ENCODE assay signal across 15 mouse cellular contexts in the genomic region with DNA sequence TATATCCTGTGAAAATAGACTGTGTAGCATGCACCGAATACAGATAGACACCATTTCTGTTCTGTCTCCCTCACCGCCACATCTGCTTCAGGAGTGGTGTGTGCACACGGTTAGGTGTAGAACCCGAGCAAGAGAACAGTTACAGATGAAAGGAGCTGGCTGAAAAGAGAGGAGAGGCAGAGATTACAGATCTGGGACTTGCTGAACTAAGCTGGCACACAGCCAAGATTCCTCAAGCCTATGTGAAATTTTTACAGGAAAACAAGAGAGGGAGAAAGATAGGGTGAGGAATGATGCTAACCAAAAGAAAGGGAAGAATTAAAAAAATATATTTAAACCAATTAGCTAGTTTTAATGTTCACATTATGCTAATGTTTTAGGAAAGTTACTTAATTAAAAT. TPM values are rescaled to one million over a fixed set of nuclear protein-coding genes. Genes with fewer than 3 reads are reported as not detected.
A peak's percentile ranks its signal among the peaks of the same experiment; 100 is the strongest.
DNase-seq lines count a peak whose midpoint lies in the region; ATAC-seq and TF ChIP-seq lines count a peak whose summit lies in the region.
"Had no signal": no experiment of that assay in that cellular context is flagged by ENCODE, and none has a peak within 500 bp of the region (broad histone marks: within the 10 kb centered on the region; RNA-seq: fewer than 3 reads in every experiment).

No protein-coding gene starts in this region.

- intact Hi-C loops in heart, adult 2 months (cut with DNase I) = loop anchor here (5.0 to 10.0 kb wide), 3 partner anchors 366 to 744 kb away; partner anchors contain the start of genes Man2a1 and Pja2

- no peak overlapping the region for H3K4me3 ChIP-seq in heart, adult 2 months
- no peak overlapping the region for H3K4me3 ChIP-seq in liver, adult 2 months (ENCODE audit: insufficient read depth, low read depth, low read length)
- no peak overlapping the region for H3K4me3 ChIP-seq in liver, embryonic 11.5 days (ENCODE audit: low read depth, low read length)
- H3K4me3 ChIP-seq: embryonic facial prominence, embryonic 13.5 days; heart, embryonic 15.5 days; intestine, embryonic 15.5 days; liver, embryonic 15.5 days; midbrain, embryonic 12.5 days had no signal

- no peak for ATAC-seq in liver, embryonic 11.5 days (replicated peaks; ENCODE audit: low FRiP score)
- ATAC-seq: intestine, embryonic 15.5 days had no signal

- no peaks in the 10 kb centered on the region for H3K79me2 ChIP-seq in heart, adult 2 months (replicated peaks; ENCODE audit: control insufficient read depth, insufficient read depth, low read length)
- H3K79me2 ChIP-seq in liver, adult 2 months (ENCODE audit: control insufficient read depth, insufficient read depth, low read length) = no peaks in the 10 kb centered on the region

- peaks cover 2% of the 10 kb centered on the region; the same call in 1 of the 2 replicates for H3K4me1 ChIP-seq in heart, adult 2 months (ENCODE audit: control insufficient read depth, insufficient read depth, low read length)
- peaks cover 6% of the 10 kb centered on the region for H3K4me1 ChIP-seq in liver, adult 2 months (ENCODE audit: control insufficient read depth, insufficient read depth, low read length)
- H3K4me1 ChIP-seq in liver, embryonic 11.5 days (replicated peaks; ENCODE audit: control insufficient read depth, insufficient read depth, low read length) = peaks cover 11% of the 10 kb centered on the region; the same call in 1 of the 2 replicates

- no peaks in the 10 kb centered on the region for H3K9me3 ChIP-seq in liver, embryonic 11.5 days (ENCODE audit: control insufficient read depth, low read length)
- H3K9me3 ChIP-seq: embryonic facial prominence, embryonic 13.5 days; heart, embryonic 15.5 days; intestine, embryonic 15.5 days; liver, embryonic 15.5 days; midbrain, embryonic 12.5 days had no signal

- peak; percentile 24 for DNase-seq in adrenal gland, postnatal 14 days
- no peak for DNase-seq in adrenal gland, adult 2 months
- DNase-seq in heart, postnatal 4 days = peak; percentile 23
- no peak for DNase-seq in heart, adult 2 months
- peak; percentile 12 for DNase-seq in liver, adult 2 months (ENCODE audit: extremely low read depth, low read depth, low spot score)
- DNase-seq in liver, embryonic 11.5 days (ENCODE audit: low spot score) = no peak
- DNase-seq in MN1 (ENCODE audit: low spot score) = peak; percentile 44
- no peak for DNase-seq in thymus, postnatal 10 days (ENCODE audit: low spot score in 2 of 2)

- no peaks in the 10 kb centered on the region; the same call in none of the 2 replicates for H3K36me3 ChIP-seq in heart, adult 2 months (ENCODE audit: control insufficient read depth, insufficient read depth, low read length)
- no peaks in the 10 kb centered on the region for H3K36me3 ChIP-seq in liver, adult 2 months (ENCODE audit: control insufficient read depth, insufficient read depth, low read length)
- H3K36me3 ChIP-seq in liver, embryonic 11.5 days (ENCODE audit: control insufficient read depth, insufficient read depth, low read length) = no peaks in the 10 kb centered on the region
- H3K36me3 ChIP-seq: embryonic facial prominence, embryonic 13.5 days; heart, embryonic 15.5 days; intestine, embryonic 15.5 days; liver, embryonic 15.5 days; midbrain, embryonic 12.5 days had no signal

- H3K27ac ChIP-seq in heart, adult 2 months = no peak overlapping the region
- H3K27ac ChIP-seq in liver, adult 2 months (replicated peaks; ENCODE audit: insufficient read depth, low read depth, low read length) = no peak overlapping the region
- no peak overlapping the region for H3K27ac ChIP-seq in liver, embryonic 11.5 days (ENCODE audit: low read depth, low read length)
- H3K27ac ChIP-seq: embryonic facial prominence, embryonic 13.5 days; heart, embryonic 15.5 days; intestine, embryonic 15.5 days; liver, embryonic 15.5 days; midbrain, embryonic 12.5 days; stomach, postnatal 0 days had no signal

- no peak for TF ChIP-seq EP300 in heart, adult 2 months (IDR thresholded peaks at IDR 0.05; ENCODE audit: insufficient read depth, low read depth, low read length)

- TF ChIP-seq POLR2A in heart, adult 2 months (IDR thresholded peaks at IDR 0.05; ENCODE audit: insufficient read depth, low read depth, low read length) = no peak
- TF ChIP-seq POLR2A in liver, adult 2 months (IDR thresholded peaks at IDR 0.05; ENCODE audit: extremely low read depth, insufficient read depth, low read length) = no peak

- no peak for TF ChIP-seq CTCF in heart, adult 2 months (IDR thresholded peaks at IDR 0.05)
- no peak for TF ChIP-seq CTCF in liver, adult 2 months (IDR thresholded peaks at IDR 0.05; ENCODE audit: low read depth, low read length)

- no peak overlapping the region for H3K4me2 ChIP-seq in liver, embryonic 11.5 days
- H3K4me2 ChIP-seq: embryonic facial prominence, embryonic 13.5 days; heart, embryonic 15.5 days; intestine, embryonic 15.5 days; liver, embryonic 15.5 days; midbrain, embryonic 12.5 days had no signal

- H3K27me3 ChIP-seq in heart, adult 2 months (ENCODE audit: control insufficient read depth, insufficient read depth, low read length) = no peaks in the 10 kb centered on the region
- no peaks in the 10 kb centered on the region for H3K27me3 ChIP-seq in liver, adult 2 months (ENCODE audit: control insufficient read depth, insufficient read depth, low read length)
- H3K27me3 ChIP-seq in liver, embryonic 11.5 days (replicated peaks; ENCODE audit: control insufficient read depth, insufficient read depth, low read length) = no peaks in the 10 kb centered on the region
- H3K27me3 ChIP-seq: embryonic facial prominence, embryonic 13.5 days; heart, embryonic 15.5 days; intestine, embryonic 15.5 days had no signal

- 49% methylated on average over 4 of the region's 4 CpGs for WGBS in heart, adult 2 months
- WGBS in liver, adult 2 months = 62% methylated on average over 4 of the region's 4 CpGs
- 79% methylated on average over 4 of the region's 4 CpGs for WGBS in liver, embryonic 11.5 days

- no peak overlapping the region for H3K9ac ChIP-seq in heart, adult 2 months (ENCODE audit: low read depth, low read length)
- H3K9ac ChIP-seq in liver, adult 2 months (ENCODE audit: low read depth, low read length) = no peak overlapping the region
- no peak overlapping the region for H3K9ac ChIP-seq in liver, embryonic 11.5 days (ENCODE audit: low read depth, low read length)
- H3K9ac ChIP-seq: embryonic facial prominence, embryonic 13.5 days; heart, embryonic 15.5 days; intestine, embryonic 15.5 days; liver, embryonic 15.5 days; midbrain, embryonic 12.5 days had no signal

RNA-seq across cellular contexts. Expression of gene Fer, which starts 1.9 kb away (rescaled TPM):
- total RNA-seq in adrenal gland, postnatal 14 days (2021) = 18.1 and 20.0 TPM in 2 replicates
- 10 to 100 TPM; 17.6 to 18.7 TPM for total RNA-seq in adrenal gland, adult 2 months (2021)
- 0.83 and 0.85 TPM in 2 replicates for polyA plus RNA-seq in adrenal gland, adult 2 months (2012; rRNA removed)
- 10 to 100 TPM; 25.1 to 27.2 TPM for total RNA-seq in heart, postnatal 4 days (2021)
- 10 to 100 TPM; 19.4 to 19.8 TPM for total RNA-seq in heart, adult 2 months (2021)
- 3.9 and 7.9 TPM in 2 replicates for polyA plus RNA-seq in heart, adult 2 months (2012; rRNA removed)
- 9.6 and 12.0 TPM in 2 replicates for total RNA-seq in liver, adult 2 months (2014; rRNA removed)
- polyA plus RNA-seq in liver, adult 2 months (2012; rRNA removed) = 1.2 and 1.3 TPM in 2 replicates
- 24.7 and 26.2 TPM in 2 replicates for polyA plus RNA-seq in liver, embryonic 11.5 days (2014; fragmentation: Nextera tagmentation; extraction: Ambion mirVana)

RNA-seq across cellular contexts. Expression of gene A930002H24Rik, which starts 2.6 kb away (rescaled TPM):
- 0.78 and 1.5 TPM in 2 replicates for total RNA-seq in adrenal gland, postnatal 14 days (2021)
- total RNA-seq in adrenal gland, adult 2 months (2021) = under 1 TPM in 1 of 2 experiments, not detected in 1; 0.66 TPM
- polyA plus RNA-seq in adrenal gland, adult 2 months (2012; rRNA removed) = 1.7 and 2.1 TPM in 2 replicates
- 1 to 10 TPM in 1 of 2 experiments, not detected in 1; 1.3 TPM for total RNA-seq in heart, postnatal 4 days (2021)
- total RNA-seq in heart, adult 2 months (2021) = not detected
- polyA plus RNA-seq in heart, adult 2 months (2012; rRNA removed) = 0.98 TPM in 1 of 2 replicates, not detected in the other
- total RNA-seq in liver, adult 2 months (2014; rRNA removed) = 0.74 TPM in 1 of 2 replicates, not detected in the other
- polyA plus RNA-seq in liver, adult 2 months (2012; rRNA removed) = 0.72 TPM in 1 of 2 replicates, not detected in the other
- 1.8 and 2.7 TPM in 2 replicates for polyA plus RNA-seq in liver, embryonic 11.5 days (2014; fragmentation: Nextera tagmentation; extraction: Ambion mirVana)
- polyA plus RNA-seq: small intestine, adult 2 months had no signal

Comparison
In these comparisons a context has a peak if more than half of its experiments do, and no peak if none do; other contexts are left out.
1. DNase-seq: peak in adrenal gland, postnatal 14 days (single experiment), heart, postnatal 4 days (single experiment), liver, adult 2 months (single experiment) and MN1 (single experiment); none in adrenal gland, adult 2 months (single experiment), heart, adult 2 months (0 of 2), liver, embryonic 11.5 days (single experiment) and thymus, postnatal 10 days (0 of 2).